Mouse (Mus musculus) kidney, postnatal 36 days (tissue): Measurements from ENCODE around the gene Mis12.

Experiments
- DNase-seq, 2 experiments: peaks; one replicate each; pipeline ENCODE4 v3.0.0; 2021 to 2022; ENCODE audit warnings: mixed read lengths in 2 of 2

The Mis12 gene

DNA sequence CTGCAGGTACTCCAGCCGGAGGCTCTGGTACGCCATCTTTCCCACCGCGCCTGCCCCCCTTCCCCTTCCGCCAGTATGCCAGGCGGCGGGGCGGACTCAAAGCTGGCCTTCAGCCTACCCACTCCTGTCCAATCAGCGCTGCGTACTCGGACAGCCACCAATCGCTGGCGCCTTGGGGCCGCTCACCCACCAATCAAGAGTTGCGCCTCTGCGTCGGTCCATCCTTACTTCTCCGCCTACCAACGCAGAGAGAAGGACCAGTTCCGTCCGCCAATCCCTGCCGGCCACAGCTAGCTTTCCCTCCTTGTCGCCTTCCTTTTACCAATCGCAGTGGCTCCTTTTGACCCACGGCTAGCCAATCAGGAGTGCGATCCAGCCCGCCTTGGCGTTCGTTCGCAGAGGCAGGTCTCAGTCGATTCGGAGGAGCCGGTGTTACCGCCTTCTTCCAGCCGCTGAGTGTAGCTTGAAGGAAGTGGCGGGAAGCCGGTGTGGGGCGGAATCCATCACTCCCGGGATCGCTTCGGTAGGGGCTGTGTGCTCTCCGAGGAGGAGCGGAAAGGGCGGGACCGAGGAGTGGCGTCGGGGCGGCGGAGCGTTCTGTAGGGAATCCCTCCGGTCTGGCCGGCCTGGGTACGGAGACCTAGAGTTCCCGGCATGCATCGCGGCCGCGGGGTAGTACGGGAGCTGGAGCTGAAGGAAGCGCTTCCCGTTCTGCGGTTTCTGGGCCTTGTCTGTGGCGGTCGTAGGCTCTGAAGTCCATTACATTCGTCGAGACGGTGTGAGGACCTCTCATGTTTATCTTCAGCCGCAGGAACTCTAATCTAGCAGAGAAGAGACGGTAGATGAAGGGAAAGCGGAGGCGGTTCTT lies at the start of gene Mis12, which contains the start of gene Derl2:
TSS of gene Mis12 (plus strand) at position 411 of the 868 bp plus-strand sequence.
TSS of gene Derl2 (minus strand) at position 641 of the 868 bp plus-strand sequence.
- DNase-seq: peak; percentile 98 to 99

- peak; percentile 94 to 96 for DNase-seq
Observed at GRCm38 (mm10) chr11:70969821-70970559, 49.4 kb upstream of the Mis12 start, which contains the start of the genes Nup88 and Rpain. Nup88 (minus strand) TSS chr11:70969973. Rpain (plus strand) TSS chr11:70970213.

DNA sequence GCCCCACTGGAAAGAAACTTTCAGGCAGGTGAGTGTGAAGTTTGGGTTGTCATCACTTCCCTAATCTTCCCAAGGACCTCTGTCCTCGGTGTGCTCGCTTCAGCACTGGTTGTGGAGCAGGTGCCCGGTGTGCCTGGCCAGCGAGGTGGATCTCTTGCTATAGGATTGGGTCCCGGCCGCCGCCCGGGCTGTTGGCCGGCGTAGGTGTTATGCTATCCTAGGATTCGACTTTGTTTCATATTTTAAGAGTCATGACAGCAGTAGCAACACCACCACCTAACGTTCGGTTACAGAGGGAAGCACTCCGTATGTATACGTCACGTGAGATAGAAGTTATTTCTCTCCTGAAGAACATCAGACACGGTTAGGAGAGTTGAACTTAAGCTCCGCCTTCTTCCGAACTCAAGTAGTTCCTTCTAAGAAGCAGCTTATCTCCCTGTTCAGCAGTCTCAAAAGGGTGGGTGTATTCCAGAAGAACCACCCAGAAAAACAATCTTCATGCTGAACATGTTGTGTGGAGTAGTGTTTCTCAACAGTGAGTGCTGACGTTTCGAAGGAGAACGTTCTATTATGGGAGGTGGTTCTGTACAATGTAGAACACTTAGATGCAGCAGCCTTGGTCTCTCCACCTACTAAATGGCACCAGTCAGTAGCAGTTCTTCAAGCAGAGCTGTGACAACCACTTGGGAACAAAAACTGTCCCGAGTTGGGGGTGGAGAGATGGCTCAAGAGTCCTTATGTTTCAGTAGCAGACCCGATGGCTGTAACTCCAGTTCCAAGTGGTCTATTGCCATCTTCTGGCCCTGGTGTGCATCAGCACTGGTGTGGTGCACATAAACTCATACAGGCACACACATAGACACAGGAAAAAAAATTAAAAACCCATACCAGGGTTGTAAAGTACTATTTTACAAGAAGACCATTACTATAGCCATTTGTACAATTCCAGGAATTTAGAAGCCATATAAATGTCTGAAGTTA lies 48.6 kb upstream of the Mis12 start:
- no peak for DNase-seq

- peak in 1 of 2 experiments; percentile 20 for DNase-seq
Observed at GRCm38 (mm10) chr11:70972586-70972985, 46.8 kb upstream of the Mis12 start.

DNA sequence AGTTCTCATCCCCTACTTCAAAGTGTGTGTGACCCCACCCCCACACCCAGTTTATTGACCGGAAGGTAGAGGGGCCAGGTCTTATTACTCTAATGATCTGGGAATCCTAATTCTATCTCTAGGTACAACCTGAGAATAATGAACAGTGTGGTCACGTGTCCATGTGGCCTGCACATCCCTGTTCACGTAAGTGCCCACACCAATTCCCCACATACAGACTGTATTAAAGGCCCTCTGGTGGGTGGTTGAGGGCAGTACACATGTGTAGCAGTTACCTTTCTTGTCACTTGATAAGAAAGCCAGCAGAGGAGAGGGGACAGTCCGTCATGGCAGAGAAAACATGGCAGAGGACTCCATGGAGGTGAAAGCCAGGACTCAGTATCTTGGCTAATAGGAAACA lies 45.5 kb upstream of the Mis12 start:
- DNase-seq: peak in 1 of 2 experiments; percentile 27

- DNase-seq: no peak
Observed at GRCm38 (mm10) chr11:70975193-70975592, 44.2 kb upstream of the Mis12 start.

GRCm38 (mm10) chr11:70977293-70977692 lies 42.1 kb upstream of the Mis12 start:
- DNase-seq: no peak

- no peak for DNase-seq
Observed at GRCm38 (mm10) chr11:70980232-70980631, 39.2 kb upstream of the Mis12 start.

DNA sequence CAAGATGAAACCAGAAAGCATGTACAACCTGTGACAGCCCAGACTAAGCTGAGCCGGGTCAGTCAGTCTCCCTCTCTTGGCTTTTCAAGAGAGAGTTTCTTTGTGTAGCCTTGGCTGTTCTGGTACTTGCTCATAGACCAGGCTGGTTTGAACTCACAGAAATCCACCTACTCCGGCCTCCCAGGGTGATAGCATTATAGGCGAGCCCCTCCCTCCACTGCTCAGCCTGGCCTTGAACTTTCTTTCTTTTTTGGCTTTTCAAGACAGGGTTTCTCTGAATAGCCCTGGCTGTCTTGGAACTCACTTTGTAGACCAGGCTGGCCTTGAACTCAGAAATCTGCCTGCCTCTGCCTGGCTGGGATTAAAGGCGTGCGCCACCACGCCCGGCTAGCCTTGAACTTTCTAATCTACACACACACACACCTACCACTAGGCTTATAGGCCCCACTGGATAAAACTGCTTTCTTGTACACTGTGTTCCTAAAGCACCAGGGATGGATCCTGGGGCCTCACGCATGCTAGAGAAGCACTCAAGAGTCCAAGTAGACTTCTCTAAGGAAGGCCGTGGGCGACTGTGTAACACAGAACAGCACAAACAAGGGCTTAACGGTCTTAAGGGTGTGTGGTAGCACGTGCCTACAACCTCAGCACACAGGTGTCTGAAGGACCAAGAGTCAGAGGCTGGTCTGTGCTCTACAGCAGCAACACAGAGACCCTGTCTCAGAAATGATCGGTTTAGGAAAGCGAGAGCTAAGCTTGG lies 38.5 kb upstream of the Mis12 start:
- no peak for DNase-seq

DNA sequence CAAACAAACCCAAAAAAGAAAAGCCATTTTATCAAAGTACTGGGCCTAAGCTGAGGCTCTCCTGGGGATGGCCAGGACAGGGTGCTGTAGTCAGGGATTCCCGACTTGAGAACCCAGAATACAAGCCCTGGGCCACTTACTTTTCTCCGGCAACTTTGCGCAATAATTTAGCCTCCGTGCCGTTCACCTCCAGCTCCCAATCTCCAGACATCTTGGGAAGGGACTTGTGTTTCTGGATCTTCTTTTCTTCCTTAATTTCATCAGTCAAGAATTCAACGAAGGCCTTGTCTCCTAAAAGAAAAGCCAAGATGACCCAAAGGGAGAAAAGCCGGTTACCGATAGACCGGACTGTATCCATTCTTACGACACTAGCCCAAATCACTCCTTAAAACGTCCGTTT lies 37.4 kb upstream of the Mis12 start:
- DNase-seq: no peak

DNA sequence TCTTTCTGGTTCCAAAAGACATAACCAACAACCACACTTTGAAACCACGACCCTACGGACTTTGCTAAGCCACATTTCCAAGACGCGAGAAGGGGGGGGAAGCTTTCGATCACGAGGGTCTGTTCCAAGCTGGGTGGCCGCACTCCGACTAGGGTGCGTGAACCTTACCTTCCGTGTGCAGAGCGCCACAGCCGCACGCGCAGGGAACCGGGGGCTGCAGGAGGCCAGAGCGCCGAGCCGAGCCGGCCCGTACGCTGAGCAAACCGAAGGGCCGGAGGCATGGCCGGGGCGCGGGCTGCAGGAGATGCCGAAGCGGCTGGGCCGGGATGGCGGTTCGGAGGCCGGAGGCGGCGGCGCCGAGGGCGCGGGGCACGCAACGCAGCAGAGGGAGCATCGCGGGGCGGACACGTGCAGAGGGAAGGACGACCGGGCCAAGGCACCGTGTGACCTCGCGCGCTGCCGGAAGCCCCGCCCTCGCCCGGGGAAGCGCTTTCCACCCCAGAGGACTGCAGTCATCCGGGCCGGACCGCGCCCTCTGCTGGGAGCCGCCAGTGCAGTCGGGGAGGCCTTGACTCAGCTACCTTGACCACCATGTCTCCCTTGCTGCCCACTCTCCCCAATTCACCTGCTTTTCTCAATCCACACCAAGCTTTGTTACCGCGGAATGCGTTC lies 36.7 kb upstream of the Mis12 start, which contains the start of gene C1qbp:
TSS of gene C1qbp (minus strand) at position 470 of the 672 bp plus-strand sequence.
- DNase-seq: peak; percentile 95 to 98

DNA sequence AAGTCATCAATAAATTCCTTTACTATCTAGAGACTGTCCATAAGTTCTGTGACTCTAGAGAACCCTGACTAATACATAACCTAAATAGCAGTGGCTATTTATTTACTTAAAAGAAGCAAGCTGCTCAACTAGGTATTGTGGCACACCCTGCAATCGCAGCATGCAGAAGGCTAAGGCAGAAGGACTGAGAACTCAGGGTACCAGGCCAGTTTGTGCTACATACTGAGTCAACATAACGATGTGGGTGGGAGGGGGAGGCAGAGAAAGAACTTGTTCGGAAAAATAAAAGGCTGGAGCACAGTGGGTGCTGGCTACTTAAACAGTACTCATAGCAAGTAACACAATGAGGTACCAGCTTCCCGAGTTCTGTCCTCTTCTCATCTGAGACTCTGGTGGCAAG lies 18.2 kb upstream of the Mis12 start:
- DNase-seq: no peak

DNA sequence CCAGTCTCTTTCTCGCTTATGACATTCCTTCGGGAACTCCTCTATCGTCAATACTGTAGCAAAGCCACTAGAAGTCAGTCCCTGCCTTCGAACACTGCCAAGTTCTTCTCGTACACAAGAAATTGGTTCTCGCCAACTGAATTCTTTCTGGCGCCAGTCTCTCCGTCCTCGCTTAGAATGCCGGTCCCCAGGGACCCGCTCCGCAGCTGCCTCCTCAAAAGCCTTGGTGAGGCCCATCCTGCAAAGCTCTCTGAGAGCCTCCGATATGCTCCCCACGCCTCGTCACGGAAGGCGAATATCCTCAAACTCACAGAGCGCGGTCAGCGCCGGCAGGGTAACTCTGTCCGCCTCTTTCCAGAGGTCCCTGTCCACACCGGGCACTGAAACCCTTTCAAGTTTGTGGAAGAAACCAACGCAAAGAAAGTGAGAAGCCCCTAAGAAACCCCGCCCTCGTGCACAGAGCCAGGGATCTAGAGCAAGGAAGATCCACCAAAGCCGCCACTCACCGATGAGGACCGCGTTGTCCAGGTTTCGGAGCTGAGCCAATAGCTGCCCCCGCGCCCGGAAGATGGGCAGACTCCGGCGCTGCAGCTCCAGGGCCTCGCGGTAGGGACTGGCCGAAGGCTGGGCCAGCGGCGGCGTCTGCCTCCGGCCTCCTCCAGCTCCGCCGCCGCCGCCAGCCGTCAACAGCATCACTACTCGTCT lies 15.6 kb upstream of the Mis12 start:
- DNase-seq: peak; percentile 49 to 70

- peak; percentile 97 to 99 for DNase-seq
Observed at GRCm38 (mm10) chr11:71004316-71004773, 15.1 kb upstream of the Mis12 start, which contains the start of gene Dhx33. Dhx33 (minus strand) TSS chr11:71004437.

DNA sequence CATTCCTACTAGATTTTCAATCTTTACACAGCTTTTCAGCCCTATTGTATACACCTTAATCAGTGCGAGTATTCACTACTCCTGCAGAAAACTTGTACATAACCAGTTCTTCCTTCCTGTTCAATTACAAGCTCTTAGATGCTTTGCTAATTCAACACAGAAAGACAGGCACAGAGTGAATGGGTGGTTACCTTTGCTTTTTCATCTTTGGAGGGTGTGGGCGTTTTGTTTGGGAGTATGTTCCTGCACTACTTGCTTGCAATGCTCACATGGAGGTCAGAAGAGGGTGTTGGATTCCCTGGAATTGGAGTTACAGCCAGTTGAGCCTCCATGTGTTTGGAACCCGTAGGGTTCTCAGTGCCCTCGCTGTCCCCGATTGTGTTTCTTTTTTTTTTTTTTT lies 14.4 kb upstream of the Mis12 start:
- no peak for DNase-seq

GRCm38 (mm10) chr11:71007026-71007425 lies 12.4 kb upstream of the Mis12 start:
- no peak for DNase-seq

DNA sequence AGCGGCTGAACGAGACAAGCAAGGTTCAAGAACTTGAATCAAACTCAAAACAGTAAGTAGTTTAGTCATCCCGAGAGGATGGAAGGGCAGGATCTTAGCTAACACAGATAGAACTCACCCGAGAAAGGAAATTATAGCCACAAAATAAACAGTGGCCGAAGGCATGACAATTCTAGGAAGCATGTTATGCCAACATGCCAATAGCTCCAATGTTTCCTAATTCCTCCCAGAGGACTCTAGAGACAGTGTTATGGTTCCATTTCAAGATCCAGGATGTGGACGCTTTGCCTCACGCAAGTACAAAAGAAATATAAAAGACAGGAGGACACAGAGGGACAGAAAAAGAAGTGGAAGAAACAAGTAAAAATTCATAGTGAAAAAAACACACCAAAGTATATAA lies 11.6 kb upstream of the Mis12 start:
- DNase-seq: no peak

DNA sequence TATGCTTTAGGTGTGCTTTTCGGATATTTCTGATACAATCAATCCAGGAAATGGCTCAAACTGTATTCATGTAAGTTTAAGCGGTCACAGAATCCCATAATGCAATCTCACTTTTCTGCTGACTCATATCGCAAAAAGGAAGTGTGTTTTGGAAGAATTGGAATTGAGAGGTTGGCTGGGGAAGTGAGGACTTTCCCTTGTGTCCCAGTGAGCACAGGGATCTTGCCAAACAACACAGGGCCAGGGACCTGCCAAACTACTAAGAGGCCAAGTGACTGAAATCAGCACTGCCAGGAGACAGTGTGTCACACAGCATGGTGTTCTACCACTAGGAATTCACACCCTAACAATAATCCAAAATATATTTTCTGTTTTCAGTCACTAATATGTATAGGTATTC lies 11.1 kb upstream of the Mis12 start:
- DNase-seq: peak in 1 of 2 experiments; percentile 7

DNA sequence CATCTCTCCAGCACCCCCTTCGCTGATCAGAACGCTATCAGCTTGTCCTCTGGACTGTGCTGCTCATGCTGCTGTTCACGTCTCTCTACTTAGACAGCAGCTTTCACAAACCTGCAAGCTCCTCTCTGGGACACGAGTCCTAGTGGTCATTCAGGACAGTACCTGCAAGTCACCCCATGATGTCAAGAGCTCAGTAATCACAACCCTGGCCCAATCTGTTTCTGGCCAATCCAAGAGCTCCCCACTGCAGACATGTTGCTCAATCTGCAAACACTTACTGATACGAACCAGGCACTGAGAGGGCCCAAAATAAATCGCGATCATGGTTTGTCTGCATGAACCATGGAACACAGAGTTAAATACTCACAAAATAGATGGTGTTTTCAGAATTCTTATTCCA lies 6.7 kb upstream of the Mis12 start:
- DNase-seq: no peak

GRCm38 (mm10) chr11:71017051-71017450 lies 2.4 kb upstream of the Mis12 start:
- DNase-seq: no peak
